Mouse (Mus musculus) G1E (cell line): Measurements from ENCODE around the gene Zdhhc7.

Source experiments
- CTCF ChIP-seq: IDR thresholded peaks from 2 replicates; pipeline ENCODE4 v1.5.1; 2012; ENCODE audit warnings: low read depth, low read length, inconsistent platforms, mixed read lengths
- GATA1 ChIP-seq: IDR thresholded peaks from 2 replicates; pipeline ENCODE4 v1.6.1; 2012; ENCODE audit warnings: borderline replicate concordance, low read length, inconsistent platforms, mixed read lengths
- POLR2AphosphoS5 ChIP-seq: IDR thresholded peaks from 2 replicates; pipeline ENCODE4 v1.6.1; 2012; ENCODE audit warnings: low read depth, low read length, inconsistent platforms; ENCODE audit not compliant: insufficient replicate concordance

DNA sequence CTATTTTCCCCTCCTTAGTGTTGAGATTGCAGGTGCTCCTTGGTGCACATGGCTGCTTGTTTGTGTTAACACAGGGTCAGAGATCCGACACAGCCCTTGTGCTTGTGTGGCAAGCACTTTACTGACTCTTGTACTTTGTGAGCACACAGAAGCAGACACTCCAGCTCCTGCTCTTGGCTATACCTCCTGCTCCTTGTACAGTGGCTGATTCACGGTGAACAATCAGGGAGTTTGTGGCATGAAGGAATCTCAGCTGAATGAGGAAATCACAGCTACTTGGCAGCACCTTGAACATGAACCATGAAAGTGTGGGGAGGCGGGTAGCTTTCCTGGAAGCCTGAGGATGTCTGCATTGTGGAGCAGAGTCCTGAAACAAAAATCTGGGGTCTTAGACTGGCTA is 39.5 kb upstream of the Zdhhc7 start:
- no peak for TF ChIP-seq CTCF
- TF ChIP-seq GATA1: no peak
- no peak for TF ChIP-seq POLR2AphosphoS5
